Mouse (Mus musculus): ENCODE data around the gene Car10. TPM values are rescaled to one million over a fixed set of nuclear protein-coding genes. Genes with fewer than 3 reads are reported as not detected.
"Not testable (repeated sequence)": the region's sequence is repeated elsewhere in the genome, so short reads cannot be mapped to it uniquely, and the experiment has no call there.

Car10 gene
- polyA plus RNA-seq, 1 experiment from 2014 or later, result 14.8 TPM

- Histone ChIP-seq H3K36me3 (no peaks in the 10 kb centered on the region), H3K27me3 (no peaks in the 10 kb centered on the region), H3K27ac (no peak overlapping the region), H3K9me3 (no peaks in the 10 kb centered on the region), H3K4me3 (replicated peaks) (no peak overlapping the region), H3K4me2 (replicated peaks) (no peak overlapping the region), H3K9ac (replicated peaks) (no peak overlapping the region), H3K4me1 (replicated peaks) (no peaks in the 10 kb centered on the region)
- ATAC-seq, result no peak
- WGBS, result 75% methylated on average over 3 of the region's 3 CpGs
These were observed 239.9 kb downstream of the Car10 start for GRCm38 (mm10) chr11:93337756-93338155.

DNA sequence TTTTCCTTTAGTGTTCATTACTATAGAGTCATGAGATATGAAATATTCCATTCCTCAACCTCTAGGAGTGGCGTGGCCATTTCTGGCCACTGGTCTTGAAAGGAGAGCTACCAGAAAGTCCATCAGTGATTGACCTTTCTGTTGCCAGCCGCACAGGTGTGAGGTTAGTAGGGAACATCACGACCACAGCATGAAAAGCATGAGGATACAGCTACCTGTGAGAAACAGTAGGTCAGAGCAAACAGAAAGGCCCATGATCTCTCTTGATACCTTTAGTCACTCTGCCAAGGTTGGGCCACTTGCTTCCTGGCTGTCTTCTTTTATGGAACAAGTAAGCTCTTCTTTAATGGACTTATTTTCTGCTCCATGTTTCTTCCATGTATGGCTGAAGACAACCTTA lies 246.1 kb downstream of the Car10 start:
- H3K27me3 ChIP-seq, result no peaks in the 10 kb centered on the region
- no peak overlapping the region for H3K9ac ChIP-seq (replicated peaks)
- no peak overlapping the region for H3K27ac ChIP-seq
- WGBS, result 83% methylated on average over 3 of the region's 3 CpGs
- H3K36me3 ChIP-seq, result no peaks in the 10 kb centered on the region
- no peak overlapping the region for H3K4me3 ChIP-seq (replicated peaks)
- no peaks in the 10 kb centered on the region for H3K9me3 ChIP-seq
- no peak for ATAC-seq
- no peak overlapping the region for H3K4me2 ChIP-seq (replicated peaks)
- no peaks in the 10 kb centered on the region for H3K4me1 ChIP-seq (replicated peaks)

DNA sequence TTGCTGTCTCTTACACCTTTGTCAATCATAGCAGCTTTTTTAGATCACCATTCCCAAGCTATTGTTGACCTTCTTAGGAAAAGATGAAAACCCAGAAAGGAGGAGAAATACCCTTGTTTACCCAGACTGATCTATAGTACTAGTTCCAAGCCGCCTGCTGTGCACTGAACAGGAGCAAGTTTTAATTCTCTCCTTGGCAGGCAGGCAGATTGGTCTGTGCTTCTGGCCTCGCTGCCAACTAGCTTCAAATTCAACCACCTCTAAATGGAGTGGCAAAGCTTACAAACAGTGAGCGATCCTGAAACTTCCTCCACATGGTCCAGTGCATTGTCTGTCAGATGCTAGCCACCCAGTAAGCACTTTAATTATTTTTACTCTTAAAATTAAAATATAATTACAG lies 247.0 kb downstream of the Car10 start:
- 74% methylated on average over 3 of the region's 3 CpGs for WGBS
- no peak overlapping the region for H3K4me3 ChIP-seq (replicated peaks)
- H3K27me3 ChIP-seq, result no peaks in the 10 kb centered on the region
- H3K9ac ChIP-seq (replicated peaks), result no peak overlapping the region
- ATAC-seq, result no peak
- H3K9me3 ChIP-seq, result no peaks in the 10 kb centered on the region
- H3K4me2 ChIP-seq (replicated peaks), result no peak overlapping the region
- no peaks in the 10 kb centered on the region for H3K36me3 ChIP-seq
- H3K4me1 ChIP-seq (replicated peaks), result no peaks in the 10 kb centered on the region
- H3K27ac ChIP-seq, result no peak overlapping the region

DNA sequence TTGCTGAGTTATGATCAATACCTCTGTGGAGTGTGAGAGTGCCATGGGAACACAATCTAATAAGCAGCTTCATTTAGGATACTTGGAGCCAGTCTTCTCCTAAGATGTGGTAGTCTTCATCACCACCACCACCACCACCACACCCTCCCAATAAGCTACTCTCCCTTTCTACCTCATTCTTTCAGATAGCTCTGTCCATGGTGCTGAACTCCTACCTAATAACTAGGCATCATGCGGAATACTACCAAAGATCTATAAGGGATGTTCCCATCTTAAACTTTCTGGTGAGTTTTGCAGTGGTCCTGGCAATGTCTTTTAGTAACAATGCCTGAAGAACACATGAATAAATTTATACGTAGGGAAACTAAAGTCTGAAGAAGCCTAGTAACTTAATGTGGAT lies 263.7 kb downstream of the Car10 start:
- WGBS, result 76% methylated on average over 2 of the region's 2 CpGs
- no peak for ATAC-seq
- Histone ChIP-seq H3K9me3 (no peaks in the 10 kb centered on the region), H3K9ac (replicated peaks) (no peak overlapping the region), H3K27me3 (no peaks in the 10 kb centered on the region), H3K4me2 (replicated peaks) (no peak overlapping the region), H3K36me3 (no peaks in the 10 kb centered on the region), H3K27ac (no peak overlapping the region), H3K4me3 (replicated peaks) (no peak overlapping the region), H3K4me1 (replicated peaks) (0 out of 2 replicates have a peak, but pooled peaks cover 2% of the 10 kb centered on the region)

DNA sequence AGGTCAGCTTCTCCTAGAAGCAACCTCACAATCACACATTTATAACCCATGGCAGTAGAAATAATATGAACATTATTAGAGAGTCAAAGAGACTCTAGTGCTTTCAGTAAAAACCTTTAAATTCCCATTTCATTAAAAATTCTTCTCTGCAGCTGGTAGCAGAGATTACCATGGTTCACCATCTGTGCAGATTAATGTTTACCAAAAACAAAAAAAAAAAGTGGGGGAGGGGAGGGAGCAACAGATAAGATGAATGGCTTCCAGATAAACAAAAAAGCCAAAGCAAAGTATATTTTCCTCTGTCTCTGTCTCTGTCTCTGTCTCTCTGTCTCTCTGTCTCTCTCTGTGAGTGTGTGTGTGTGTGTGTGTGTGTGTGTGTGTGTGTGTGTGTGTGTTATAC lies 266.3 kb downstream of the Car10 start:
- H3K4me2 ChIP-seq (replicated peaks), result no peak overlapping the region
- ATAC-seq, result no peak
- H3K27ac ChIP-seq, result no peak overlapping the region
- H3K27me3 ChIP-seq, result no peaks in the 10 kb centered on the region
- no peak overlapping the region for H3K9ac ChIP-seq (replicated peaks)
- no peaks in the 10 kb centered on the region for H3K9me3 ChIP-seq
- 0 out of 2 replicates have a peak, but pooled peaks cover 2% of the 10 kb centered on the region for H3K4me1 ChIP-seq (replicated peaks)
- no peak overlapping the region for H3K4me3 ChIP-seq (replicated peaks)
- H3K36me3 ChIP-seq, result no peaks in the 10 kb centered on the region

DNA sequence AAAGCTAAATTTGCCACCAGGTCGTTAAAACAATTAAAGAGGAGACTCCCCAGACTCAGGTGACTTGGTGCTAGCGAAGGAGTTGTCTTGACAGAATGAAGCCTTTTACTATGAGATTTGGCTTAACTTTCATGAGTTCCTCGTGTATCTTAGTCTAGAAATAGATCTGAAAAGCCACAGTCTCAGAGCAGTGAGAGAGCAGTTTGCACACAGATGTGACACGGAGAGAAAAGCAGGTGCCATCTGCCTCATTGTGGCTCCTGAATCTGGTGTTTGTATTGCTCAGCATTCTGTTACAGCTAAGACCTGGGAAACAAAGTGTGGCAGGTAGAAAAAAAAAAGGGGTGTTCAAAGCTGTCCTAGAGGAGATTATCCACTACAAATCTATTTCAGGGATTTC lies 269.4 kb downstream of the Car10 start:
- H3K36me3 ChIP-seq, result no peaks in the 10 kb centered on the region
- no peak overlapping the region for H3K27ac ChIP-seq
- no peaks in the 10 kb centered on the region for H3K27me3 ChIP-seq
- WGBS, result 34% methylated on average over 4 of the region's 4 CpGs
- ATAC-seq, result no peak
- H3K9me3 ChIP-seq, result no peaks in the 10 kb centered on the region
- 0 out of 2 replicates have a peak, but pooled peaks cover 2% of the 10 kb centered on the region for H3K4me1 ChIP-seq (replicated peaks)
- no peak overlapping the region for H3K4me3 ChIP-seq (replicated peaks)
- no peak overlapping the region for H3K4me2 ChIP-seq (replicated peaks)
- no peak overlapping the region for H3K9ac ChIP-seq (replicated peaks)

DNA sequence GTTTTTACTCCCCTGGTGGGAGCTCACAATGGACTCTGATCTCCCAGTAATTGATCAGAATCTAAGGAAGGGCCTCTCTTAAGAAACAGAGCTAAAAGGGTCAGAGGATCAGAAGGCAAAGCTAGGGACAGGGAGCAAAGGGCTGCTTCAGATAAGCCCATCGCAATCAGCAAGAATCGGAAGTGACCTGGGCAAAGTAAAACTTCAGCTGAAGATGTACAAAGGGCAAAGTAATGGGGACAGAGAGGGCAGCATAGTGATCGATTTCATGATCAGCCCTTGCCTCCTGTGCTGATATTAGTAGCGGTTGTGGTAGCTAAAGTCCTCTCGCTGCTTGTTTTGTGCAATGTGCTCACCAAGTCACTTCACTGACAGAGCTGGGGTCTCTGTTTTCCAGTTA lies 269.9 kb downstream of the Car10 start:
- ATAC-seq, result no peak
- WGBS, result 32% methylated on average over 5 of the region's 5 CpGs
- no peaks in the 10 kb centered on the region for H3K27me3 ChIP-seq

GRCm38 (mm10) chr11:93373697-93374354 lies 276.0 kb downstream of the Car10 start:
- Histone ChIP-seq H3K27me3 (no peaks in the 10 kb centered on the region), H3K4me2 (replicated peaks) (no peak overlapping the region), H3K9me3 (no peaks in the 10 kb centered on the region), H3K36me3 (no peaks in the 10 kb centered on the region), H3K4me1 (replicated peaks) (no peaks in the 10 kb centered on the region), H3K9ac (replicated peaks) (no peak overlapping the region), H3K4me3 (replicated peaks) (no peak overlapping the region), H3K27ac (no peak overlapping the region)
- ATAC-seq, result no peak
- WGBS, result 83% methylated on average over 4 of the region's 4 CpGs

More for the DNA sequence above, 269.9 kb downstream of the Car10 start:
- no peak overlapping the region for H3K9ac ChIP-seq (replicated peaks)
- H3K4me2 ChIP-seq (replicated peaks), result no peak overlapping the region
- H3K36me3 ChIP-seq, result no peaks in the 10 kb centered on the region
- H3K9me3 ChIP-seq, result no peaks in the 10 kb centered on the region
- H3K27ac ChIP-seq, result no peak overlapping the region
- H3K4me3 ChIP-seq (replicated peaks), result no peak overlapping the region
- H3K4me1 ChIP-seq (replicated peaks), result 0 out of 2 replicates have a peak, but pooled peaks cover 2% of the 10 kb centered on the region

DNA sequence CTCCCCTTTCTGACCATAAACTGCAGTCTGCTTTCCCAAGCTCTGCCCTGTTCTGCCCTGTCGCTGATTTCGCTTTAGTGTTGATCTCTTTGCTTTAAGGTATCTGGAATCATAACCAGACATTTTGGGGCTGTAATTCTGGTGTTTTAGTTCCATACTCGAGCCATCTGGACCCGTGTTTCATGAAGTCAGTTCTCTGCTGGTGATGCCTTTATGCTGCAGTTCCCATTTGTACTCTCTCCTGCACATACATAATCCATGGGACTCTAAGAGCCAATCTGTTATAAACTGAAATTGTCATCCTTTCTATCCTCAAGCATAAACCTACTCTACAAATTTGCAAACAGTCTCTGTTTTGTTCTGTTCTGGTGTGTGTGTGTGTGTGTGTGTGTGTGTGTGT lies 293.3 kb downstream of the Car10 start:
- no peak overlapping the region for H3K4me3 ChIP-seq (replicated peaks)
- no peaks in the 10 kb centered on the region for H3K9me3 ChIP-seq
- ATAC-seq, result no peak
- H3K27ac ChIP-seq, result no peak overlapping the region
- 87% methylated on average over 4 of the region's 4 CpGs for WGBS
- H3K4me2 ChIP-seq (replicated peaks), result no peak overlapping the region
- no peaks in the 10 kb centered on the region for H3K36me3 ChIP-seq
- H3K27me3 ChIP-seq, result no peaks in the 10 kb centered on the region
- H3K9ac ChIP-seq (replicated peaks), result no peak overlapping the region
- no peaks in the 10 kb centered on the region for H3K4me1 ChIP-seq (replicated peaks)

DNA sequence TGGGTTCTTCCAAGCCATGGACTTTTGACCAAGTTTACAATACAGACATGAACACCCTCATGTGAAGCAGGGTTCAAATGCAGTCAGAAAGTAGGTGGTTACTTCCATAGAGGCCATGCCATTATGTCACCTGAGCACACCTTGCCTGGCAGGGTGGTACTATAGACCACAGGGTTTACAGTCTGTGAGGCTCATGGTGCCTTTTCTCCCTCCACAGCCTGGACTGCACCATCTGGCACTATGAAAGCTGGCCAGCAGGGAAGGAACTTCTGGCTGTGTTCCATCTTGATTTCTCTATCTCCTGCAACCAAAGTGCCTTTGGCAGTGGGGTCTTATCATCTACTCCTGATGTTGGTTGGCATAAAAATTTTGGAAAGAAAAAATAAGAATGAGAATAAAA lies 295.5 kb downstream of the Car10 start:
- H3K9me3 ChIP-seq; H3K27ac ChIP-seq; H3K4me1 ChIP-seq (replicated peaks); H3K27me3 ChIP-seq; ATAC-seq; H3K4me3 ChIP-seq (replicated peaks); H3K36me3 ChIP-seq; H3K9ac ChIP-seq (replicated peaks); H3K4me2 ChIP-seq (replicated peaks): not testable (repeated sequence)

- 95% methylated on average over 2 of the region's 2 CpGs for WGBS
- ATAC-seq, result no peak
- no peak overlapping the region for H3K4me2 ChIP-seq (replicated peaks)
These were observed 298.5 kb downstream of the Car10 start for GRCm38 (mm10) chr11:93396356-93396755.

GRCm38 (mm10) chr11:93401167-93401566 lies 303.3 kb downstream of the Car10 start:
- not testable (repeated sequence) for H3K27me3 ChIP-seq; H3K9ac ChIP-seq (replicated peaks); H3K4me3 ChIP-seq (replicated peaks); H3K27ac ChIP-seq; H3K4me2 ChIP-seq (replicated peaks); H3K4me1 ChIP-seq (replicated peaks); H3K9me3 ChIP-seq; ATAC-seq; H3K36me3 ChIP-seq
- whole genome bisulfite sequencing, result 85% methylated on average over 1 of the region's 1 CpGs

More at GRCm38 (mm10) chr11:93396356-93396755, 298.5 kb downstream of the Car10 start:
- Histone ChIP-seq H3K4me1 (replicated peaks) (no peaks in the 10 kb centered on the region), H3K9ac (replicated peaks) (no peak overlapping the region), H3K36me3 (no peaks in the 10 kb centered on the region), H3K27ac (no peak overlapping the region), H3K9me3 (no peaks in the 10 kb centered on the region), H3K27me3 (no peaks in the 10 kb centered on the region), H3K4me3 (replicated peaks) (no peak overlapping the region)

DNA sequence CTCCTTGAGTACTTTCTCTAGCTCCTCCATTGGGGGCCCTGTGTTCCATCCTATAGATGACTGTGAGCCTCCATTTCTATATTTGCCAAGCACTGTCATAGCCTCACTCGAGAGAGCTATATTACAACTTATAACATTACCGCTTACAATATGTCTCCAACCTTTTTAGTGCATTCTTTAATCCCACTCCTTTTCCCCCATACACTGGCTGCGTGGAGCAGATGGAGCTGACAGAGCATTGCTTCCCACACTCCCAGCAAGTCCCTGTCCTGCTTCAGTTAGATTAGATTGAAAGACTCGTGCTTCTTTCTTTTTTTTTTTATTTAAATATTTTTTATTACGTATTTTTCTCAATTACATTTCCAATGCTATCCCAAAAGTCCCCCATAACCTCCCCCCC lies 310.2 kb downstream of the Car10 start:
- no peak overlapping the region for H3K4me2 ChIP-seq (replicated peaks)

More for the DNA sequence above, 310.2 kb downstream of the Car10 start:
- no peak overlapping the region for H3K4me3 ChIP-seq (replicated peaks)
- no peaks in the 10 kb centered on the region for H3K27me3 ChIP-seq
- no peaks in the 10 kb centered on the region for H3K9me3 ChIP-seq
- no peaks in the 10 kb centered on the region for H3K36me3 ChIP-seq
- H3K27ac ChIP-seq, result no peak overlapping the region
- no peak for ATAC-seq
- H3K9ac ChIP-seq (replicated peaks), result no peak overlapping the region
- H3K4me1 ChIP-seq (replicated peaks), result no peaks in the 10 kb centered on the region
- 91% methylated on average over 5 of the region's 5 CpGs for WGBS
